Mouse (Mus musculus) thymus, postnatal 0 days (tissue): ENCODE results near the gene Gatad2b. TPM values are rescaled to one million over a fixed set of nuclear protein-coding genes. Genes with fewer than 3 reads are reported as not detected.
A peak's percentile ranks its signal among the peaks of the same experiment; 100 is the strongest.
"Not testable (repeated sequence)": the region's sequence is repeated elsewhere in the genome, so short reads cannot be mapped to it uniquely, and the experiment has no call there.

Source experiments
- DNase-seq: peaks from one replicate; pipeline ENCODE4 v3.0.0-alpha.2; 2015; ENCODE audit warnings: low spot score
- polyA plus RNA-seq: library from polyadenylated mRNA; unstranded; fragments of >200 nt; fragmentation: Nextera tagmentation; extraction: Ambion mirVana; gene quantifications from 2 replicates; pipeline ENCODE4 v1.2.1, GENCODE M21; 2015

The Gatad2b gene
- 10.1 and 14.1 TPM in 2 replicates for polyA plus RNA-seq

DNA sequence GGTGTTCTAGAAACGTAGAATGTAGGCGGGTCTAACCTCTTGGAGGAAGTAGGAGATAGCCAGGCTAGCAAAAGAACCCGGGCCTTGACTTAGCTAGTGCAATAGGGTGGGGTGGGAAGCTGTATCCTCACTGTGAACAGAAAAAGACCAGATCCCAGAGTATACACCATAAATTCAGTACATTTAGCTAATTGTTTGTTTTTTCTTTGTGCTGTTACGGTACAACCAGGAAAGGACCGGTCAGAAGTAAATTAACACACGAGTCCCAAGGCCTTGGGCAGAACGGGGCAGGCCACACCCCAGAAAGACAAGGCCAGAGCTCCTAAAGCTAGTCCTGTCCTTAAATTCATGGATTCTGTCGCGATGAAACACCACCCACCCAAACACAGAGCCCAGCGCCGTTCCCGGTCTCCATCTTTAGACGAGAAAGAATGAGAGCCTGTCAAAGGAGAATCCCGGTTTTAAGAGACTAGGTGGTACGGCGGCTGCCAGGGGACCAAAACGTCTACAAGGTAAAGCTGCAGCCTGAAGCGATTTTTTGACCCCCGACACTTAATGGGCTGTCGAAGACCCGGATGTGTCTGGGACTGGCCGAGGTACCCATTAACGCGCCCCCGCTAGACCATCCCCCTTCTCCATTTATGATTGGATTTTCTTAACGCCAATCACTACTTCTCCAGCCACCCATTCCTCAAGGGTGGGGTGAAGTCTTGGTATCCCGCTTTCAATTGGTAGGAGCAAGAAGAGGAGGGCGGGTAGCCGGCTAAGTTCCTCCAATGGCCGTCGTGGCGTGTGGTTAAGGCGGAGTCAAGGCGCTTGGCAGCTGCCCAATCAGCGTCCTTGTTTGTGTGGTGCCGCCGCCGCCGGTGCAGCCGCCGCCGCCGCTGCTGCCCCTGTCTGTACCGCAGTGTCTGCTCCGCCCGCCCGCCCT lies at the start of gene Gatad2b:
Gatad2b (plus strand) TSS at position 834 of the 931 bp plus-strand sequence.
- DNase-seq = peak; percentile 99

DNA sequence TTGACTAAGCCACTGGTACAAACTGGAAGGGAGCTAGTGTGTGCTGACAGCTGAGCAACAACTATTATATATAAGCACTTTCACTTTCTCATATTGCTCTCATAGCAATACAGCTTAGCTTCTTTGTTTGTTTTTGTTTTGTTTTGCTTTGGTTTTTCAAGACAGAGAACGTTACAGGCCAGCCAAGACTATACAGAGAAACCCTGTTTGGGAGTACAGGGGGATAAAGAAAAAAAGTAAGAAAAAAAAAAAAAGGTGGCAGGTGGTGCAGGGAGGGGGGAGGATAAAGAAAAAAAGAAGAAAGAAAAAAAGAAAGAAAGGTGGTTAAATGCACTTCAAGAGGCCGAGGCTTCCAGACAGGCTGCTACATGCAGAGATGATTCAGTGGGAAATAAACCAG lies 47.6 kb upstream of the Gatad2b start:
- no peak for DNase-seq

DNA sequence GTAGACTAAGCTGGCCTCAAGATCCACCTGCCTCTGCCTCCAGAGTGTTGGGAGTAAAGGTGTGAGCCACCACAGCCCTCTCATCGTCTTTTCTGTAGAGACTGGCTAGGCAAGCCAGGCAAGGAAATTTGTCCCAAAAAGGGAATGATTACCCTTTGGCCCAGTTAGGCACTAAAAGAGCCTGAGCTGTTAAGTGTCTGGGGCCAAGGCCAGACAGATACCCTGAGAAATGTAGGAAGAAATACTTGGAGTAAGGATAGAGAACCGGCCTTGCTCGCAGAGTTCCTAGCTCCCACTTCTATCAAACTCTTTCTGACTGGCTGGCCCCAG lies 45.4 kb upstream of the Gatad2b start:
- DNase-seq = no peak

DNA sequence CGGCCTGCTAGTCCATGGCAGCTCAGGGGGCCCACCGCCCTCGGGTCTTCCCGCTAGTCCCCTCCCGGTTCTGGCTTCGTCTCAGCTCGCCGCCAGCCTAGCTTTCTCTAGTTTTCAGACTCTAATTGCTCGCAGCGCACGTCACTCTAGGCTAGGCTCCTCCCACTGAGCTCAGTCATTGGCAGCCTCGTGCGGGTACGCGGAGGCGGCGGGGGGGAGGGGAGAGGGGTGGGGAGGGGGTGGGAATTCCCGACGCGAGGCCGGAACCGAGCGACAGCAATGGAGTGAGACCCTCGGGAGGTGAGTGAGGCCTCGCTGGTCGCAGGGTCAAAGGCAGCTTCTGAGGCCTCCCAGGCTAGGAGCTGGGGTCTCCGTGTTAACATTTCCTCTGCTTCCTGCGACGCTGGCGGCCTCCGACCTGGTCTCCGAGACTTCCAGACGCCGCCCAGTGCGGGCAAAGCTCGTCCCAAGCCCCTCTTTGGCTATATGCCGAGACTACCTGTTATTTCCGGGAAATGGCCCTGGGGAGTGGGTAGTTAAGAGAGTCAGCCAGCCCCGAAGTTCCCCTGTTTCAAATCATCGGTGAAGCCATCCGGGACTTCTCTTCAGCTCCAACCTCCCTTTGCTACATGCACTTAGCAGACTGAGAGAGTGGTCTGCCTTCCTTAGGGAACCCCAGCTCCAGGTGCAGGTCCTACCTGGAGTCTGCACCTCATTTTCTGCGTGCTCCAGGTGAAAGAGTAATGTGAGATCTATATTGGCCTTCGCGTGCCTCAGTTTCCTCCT lies 44.8 kb upstream of the Gatad2b start, which contains the start of gene Slc39a1:
Slc39a1 (plus strand) TSS at position 213 of the 786 bp plus-strand sequence.
- DNase-seq = peak; percentile 92

DNA sequence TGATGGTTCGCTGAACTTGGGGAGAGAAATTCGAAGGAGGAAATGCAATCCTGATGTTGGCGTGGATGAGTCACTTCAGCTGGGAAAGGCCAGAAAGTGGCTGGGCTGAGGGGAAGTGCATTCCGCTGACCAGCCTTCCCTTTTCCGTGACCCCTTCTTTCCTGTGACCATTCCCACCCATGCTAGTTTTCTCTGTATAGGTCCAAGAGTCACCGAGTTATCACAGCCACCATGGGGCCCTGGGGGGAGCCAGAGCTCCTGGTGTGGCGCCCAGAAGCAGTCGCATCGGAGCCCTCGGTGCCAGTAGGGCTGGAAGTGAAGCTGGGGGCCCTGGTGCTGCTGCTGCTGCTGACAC lies 44.3 kb upstream of the Gatad2b start:
- peak; percentile 16 for DNase-seq

DNA sequence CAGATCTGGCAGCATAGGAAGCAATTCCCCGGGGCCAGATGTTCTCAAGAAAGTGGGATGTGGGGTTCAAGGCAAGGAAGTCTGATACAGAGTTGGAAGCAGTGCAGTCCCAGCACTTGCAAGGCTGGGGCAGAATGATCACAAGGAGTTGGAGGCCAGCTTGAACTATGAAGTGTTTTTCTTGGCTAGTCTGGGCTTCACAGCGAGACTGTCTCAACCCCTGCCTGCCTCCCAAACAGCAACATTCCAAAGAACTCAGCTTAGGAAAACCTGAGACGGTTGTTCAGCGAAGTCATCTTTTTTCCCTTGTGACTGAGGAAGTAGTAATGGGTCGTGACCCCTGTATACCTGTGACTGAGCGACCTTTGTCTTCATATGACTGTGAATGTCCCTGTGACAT lies 42.2 kb upstream of the Gatad2b start:
- DNase-seq = no peak

DNA sequence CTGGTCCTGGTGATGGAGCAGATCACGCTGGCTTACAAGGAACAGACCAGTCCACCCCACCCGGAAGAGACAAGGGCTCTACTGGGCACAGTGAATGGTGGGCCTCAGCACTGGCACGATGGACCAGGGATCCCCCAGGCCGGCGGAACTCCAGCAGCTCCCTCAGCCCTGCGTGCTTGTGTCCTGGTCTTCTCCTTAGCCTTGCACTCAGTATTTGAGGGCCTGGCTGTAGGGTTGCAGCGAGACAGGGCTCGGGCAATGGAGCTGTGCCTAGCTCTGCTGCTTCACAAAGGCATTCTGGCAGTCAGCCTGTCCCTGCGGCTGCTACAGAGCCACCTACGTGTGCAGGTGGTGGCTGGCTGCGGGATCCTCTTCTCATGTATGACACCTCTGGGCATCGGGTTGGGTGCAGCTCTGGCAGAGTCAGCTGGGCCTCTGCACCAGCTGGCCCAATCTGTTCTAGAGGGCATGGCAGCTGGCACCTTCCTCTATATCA lies 41.2 kb upstream of the Gatad2b start:
- not testable (repeated sequence) for DNase-seq

DNA sequence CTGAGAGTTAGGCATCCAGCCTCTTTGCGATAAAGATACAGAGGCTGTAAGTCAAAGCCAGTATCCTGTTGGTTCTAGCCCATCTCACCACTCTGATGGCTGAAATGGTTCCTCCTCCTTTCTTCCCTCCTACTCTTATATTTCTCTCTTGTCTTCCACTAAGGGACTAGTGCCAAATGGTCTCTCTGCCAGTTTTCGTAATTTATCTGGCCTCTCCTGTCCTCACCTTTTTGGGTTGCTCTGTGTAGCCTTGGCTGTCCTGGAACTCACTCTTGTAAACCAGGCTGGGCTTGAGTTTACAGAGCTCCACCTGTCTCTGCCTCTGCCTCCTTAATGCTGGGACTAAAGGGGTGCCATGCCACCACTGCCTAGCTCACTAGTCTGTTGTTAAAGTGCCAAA lies 40.3 kb upstream of the Gatad2b start:
- DNase-seq = not testable (repeated sequence)

DNA sequence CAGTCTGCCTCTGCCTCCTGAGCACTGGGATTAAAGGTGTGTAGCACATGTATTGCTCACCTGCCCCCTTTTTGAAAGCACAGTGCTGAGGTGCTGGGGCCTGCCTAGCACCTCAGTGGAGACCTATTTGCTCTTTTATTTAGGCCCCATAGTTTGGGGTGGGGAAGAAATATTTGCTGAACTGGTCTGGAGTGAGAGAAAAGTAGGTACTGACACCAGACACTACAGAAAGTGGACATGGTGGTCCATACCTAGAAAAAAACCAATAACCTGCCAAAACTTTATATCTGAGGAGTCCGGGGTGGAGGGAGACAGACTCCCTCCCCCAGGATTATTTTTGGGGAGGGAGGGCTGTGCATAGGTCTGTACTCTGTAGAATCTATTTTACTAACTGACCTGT lies 39.8 kb upstream of the Gatad2b start:
- not testable (repeated sequence) for DNase-seq

DNA sequence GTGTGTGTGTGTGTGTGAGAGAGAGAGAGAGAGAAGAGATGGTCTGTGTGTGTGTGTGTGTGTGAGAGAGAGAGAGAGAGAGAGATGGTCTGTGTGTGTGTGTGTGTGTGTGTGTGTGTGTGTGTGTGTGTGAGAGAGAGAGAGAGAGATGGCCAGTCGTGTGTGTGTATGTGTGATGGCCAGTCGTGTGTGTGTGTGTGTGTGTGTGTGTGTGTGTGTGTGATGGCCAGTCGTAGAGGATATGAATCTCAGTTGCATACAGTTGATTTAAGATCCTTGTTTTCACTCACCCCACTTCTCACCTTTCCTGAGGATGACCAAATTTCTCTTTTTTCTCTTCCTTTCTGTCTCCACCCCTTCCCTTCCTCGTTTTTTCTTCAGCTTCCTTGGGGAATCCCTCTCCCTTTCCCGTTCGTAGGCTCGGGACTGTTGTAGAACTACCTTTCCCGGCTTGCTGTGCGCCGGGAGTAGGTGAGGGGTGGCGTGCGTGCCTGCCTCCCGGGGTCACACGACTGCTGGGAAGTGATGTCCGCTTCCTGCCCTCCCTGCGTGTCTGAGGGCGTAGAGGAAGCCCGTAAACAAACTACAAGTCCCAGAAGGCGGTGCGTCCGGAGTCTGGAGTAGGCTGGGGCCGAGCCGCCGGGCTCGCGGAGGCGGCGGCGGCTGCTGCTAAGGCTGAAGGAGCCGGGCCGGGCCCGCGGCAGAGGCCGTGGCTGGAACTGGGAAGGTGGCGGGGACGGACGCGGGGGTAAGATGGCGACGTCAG lies 39.1 kb upstream of the Gatad2b start, which contains the start of gene Crtc2:
Crtc2 (plus strand) TSS at position 511 of the 766 bp plus-strand sequence.
- DNase-seq = peak; percentile 92

DNA sequence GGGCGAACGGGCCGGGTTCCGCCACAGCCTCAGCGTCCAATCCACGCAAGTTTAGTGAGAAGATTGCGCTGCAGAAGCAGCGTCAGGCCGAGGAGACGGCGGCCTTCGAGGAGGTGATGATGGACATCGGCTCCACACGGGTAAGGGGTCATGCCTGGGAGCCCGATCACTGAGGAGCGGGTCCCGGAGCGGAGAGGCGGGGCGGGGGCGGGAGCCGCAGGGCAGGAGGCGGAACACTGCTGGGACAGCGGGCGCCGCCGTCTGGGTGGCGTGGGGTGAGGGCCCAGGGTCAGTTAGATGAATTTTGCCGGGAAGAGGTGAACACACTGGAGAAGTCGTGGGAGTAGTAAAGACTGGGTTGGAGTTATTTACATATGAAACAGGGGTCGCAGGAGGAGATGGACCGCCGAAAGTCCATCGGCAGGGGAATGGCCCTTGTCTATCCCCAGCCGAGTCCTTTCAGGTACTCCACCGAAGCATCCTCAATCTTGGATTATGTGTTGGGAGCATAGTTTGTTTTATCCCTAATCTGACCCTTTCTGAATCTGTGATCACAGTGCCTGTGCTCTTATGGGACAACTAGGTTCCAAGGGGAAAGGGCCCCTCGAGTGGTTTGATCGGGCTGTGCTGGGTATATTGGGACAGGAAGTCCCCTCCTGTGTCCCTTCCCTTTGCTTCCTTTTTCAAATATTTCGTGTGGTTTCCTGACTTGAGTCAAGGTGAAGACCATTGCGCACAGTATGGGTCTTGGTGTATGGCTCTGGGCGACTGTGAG lies 38.4 kb upstream of the Gatad2b start:
- DNase-seq = peak; percentile 40

DNA sequence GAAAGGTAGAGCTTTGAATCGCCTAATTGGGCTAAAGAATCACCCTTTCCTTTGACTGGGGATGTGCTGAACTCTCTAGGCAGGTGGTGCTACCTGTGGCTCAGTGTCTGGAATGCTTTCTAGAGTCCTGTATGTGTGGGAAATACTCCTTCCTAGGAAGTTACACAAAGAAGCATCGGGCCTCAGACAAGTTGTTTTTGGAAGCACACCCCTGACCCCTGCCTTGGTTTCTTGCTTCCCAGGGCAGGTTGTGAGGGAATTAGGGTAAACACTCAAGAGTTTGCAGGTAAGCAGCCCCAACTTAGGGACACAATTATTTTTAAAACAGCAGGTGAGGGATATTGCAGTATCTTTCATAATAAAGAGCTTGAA lies 37.8 kb upstream of the Gatad2b start:
- DNase-seq = no peak

DNA sequence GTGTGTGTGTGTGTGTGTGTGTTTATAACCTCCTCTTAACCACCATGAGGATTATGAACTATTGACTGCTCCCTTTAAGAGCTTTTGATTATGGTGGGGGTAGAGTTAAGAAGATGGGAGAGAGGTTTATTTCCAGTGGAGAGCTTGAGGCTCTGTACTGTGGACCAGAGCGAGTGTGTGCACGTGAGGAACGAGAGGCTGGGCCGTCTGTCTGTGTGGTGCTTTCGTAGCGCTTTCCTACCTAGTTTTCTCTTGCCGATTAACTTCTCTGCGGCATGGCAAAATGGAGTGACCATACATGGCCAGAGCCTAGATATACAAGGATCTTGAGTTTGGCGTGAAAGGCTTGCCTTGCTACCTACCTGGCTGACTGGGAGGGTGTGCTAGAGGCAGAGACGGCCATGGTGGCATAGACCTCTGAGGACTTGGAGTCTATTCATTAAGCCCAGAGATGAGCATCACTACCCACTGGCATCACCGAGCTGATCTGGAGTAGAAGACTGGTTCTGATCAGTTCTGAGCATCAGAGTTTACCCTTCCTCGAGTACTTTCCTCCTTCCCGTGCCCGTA lies 37.1 kb upstream of the Gatad2b start:
- no peak for DNase-seq

DNA sequence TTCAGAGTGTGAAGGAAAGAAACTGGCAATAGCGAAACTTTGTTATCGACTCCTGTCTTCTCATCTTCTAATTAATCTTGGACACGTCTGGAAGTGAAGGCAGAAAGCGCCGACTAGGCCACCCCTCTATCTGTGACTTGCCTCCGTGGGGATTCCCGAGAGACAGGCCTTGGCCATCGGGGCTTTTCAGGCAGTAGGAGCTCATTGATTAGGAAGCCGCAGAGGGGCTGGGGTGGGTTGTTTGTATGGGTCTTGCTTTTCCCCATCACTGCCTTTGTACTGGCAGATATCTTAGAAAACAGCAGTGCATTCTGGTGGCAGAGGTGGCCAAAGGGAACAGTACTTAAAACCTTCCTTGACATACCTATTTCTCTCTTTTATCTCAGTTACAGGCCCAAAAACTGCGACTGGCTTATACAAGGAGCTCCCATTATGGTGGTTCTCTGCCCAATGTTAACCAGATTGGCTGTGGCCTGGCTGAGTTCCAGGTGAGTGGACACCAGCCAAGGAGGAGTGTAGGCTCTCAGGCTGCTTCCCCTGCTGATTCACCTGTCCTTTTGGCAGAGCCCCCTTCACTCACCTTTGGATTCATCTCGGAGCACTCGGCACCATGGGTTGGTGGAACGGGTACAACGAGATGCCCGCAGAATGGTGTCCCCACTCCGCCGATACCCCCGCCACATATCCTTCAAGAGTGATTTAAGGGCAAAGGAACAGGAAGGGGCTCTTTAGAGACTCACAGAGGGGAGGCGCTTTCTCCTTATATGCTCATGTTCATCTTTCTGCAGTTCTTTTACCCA lies 36.0 kb upstream of the Gatad2b start:
- no peak for DNase-seq

DNA sequence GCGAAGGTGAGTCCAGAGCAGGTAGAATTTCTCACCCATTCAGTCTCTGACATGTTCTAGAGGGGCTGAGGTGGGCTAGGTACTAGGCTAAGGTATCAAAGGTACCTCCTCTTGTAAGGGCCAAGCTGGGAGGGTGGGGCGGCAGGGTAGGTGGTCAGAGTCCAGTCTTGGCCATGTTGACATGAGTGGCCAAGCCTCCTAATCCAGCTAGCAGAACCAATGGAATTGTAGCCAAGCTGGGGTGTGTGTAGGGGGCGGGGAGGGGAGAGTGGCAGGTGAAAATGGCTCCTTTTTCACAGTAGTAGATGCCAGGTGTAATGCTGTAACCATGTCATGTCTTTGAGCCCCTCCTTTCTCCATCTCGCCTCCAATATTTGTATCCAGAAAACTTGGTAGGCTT lies 34.5 kb upstream of the Gatad2b start:
- DNase-seq = no peak

DNA sequence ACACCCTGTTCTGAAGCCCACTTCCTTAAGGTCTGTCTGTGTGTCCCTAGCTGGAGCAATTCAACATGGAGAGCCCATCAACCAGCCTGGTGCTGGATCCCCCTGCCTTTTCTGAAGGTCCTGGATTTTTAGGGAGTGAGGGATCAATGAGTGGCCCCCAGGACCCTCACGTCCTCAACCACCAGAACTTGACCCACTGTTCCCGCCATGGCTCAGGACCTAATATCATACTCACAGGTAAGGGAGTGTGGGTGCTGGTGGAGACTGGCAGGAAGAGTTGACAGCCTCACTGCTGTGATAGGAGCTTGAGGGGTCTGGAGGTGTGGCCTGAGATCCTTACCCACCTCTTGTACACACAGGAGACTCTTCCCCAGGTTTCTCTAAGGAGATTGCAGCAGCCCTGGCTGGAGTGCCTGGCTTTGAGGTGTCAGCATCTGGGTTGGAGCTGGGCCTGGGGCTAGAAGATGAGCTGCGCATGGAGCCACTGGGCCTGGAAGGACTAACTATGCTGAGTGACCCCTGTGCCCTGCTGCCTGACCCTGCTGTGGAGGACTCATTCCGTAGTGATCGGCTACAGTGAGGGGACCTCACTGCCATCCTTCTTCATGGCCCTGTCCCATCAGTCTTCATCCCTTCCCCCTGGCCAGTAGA lies 29.7 kb upstream of the Gatad2b start:
- no peak for DNase-seq

DNA sequence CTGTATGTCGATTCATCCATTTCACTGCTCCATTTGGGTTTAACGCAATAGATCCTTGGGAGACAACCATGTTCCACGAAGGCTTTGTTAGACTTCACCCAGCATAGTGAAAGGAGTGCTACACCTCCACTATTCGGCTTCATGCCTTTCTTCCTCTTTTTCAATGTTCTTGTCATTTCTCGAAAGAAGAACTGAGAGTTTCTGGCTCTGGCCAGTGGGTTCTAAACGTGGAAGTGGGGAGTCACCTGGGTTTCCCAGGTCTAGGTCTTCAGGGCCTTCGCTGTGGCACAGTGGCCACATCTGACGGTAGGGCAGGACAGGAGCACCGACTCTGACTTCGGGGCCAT lies 28.3 kb upstream of the Gatad2b start:
- no peak for DNase-seq

DNA sequence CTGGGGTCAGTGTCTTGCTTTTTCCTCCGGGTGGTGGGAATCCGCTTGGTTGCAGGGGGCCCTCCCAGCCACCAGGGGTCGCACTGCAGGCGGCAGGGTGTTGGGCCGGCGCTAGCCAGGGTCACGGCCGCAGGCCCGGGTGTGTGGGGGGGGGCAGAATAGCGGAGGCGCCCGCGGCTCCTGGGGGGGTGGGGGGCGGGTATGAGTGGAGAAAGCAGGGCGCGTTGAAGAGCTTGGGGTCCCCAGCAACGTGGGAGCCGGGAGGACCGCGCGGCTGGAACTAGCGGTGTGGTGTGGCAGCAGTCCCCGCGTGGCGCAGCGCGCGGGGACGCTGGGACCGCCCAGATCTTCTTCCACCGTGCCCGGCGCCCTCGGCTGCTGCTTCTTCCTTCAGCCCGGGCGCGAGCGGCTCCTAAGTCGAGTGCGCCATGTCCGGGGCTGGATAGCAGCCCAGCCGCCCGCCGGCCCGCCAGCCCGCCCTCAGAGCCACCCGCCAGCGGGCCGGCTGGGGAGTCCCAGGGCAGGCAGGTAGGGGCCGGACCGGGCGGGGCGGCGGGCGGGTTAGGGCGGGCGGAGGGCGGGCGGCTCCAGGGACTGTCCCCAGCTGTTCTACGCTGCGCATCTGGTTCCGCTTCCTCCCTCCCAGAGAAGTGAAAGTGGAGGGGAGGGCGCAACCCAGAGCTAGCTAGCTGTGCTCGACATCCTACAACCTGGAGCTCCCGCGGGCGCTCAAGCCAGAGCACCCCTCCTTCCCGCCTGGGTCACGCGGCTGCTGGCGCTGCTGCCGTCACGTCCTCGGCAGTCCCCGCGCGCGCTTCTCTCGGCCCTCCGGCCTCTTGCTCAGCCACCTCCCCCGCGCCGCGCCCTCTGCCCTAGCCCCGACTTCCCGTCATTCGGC lies 27.7 kb upstream of the Gatad2b start, which contains the start of gene Dennd4b:
Dennd4b (plus strand) TSS at position 152 of the 898 bp plus-strand sequence.
- DNase-seq = peak; percentile 86
